Mouse (Mus musculus) embryo, embryonic 11.5 days (tissue): ENCODE results near the gene Zmym2.

ENCODE experiments used
- DNase-seq: peaks from one replicate; pipeline ENCODE4 v3.0.0-alpha.2; 2012; ENCODE audit warnings: low read depth, low spot score

Zmym2 gene

DNA sequence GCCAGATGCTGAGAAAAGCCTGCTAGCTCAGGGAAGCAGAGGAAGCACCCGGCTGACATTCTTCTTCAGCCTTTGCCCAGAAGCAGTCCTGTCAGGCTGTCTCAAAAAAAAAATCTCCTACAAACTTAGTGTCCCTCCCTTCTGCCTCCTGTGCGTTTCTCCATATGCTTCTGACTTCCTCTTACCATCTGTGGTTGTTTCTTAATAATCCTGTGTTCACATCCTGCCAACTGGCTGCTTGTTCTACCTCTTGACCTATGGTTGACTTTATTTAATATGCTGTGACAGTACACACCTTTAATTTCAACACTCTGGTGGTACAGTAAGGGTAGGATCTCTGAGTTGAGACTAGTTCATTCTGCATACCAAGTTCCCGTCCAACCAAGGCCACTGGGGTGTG is 32.1 kb downstream of the Zmym2 start:
- DNase-seq = no peak

DNA sequence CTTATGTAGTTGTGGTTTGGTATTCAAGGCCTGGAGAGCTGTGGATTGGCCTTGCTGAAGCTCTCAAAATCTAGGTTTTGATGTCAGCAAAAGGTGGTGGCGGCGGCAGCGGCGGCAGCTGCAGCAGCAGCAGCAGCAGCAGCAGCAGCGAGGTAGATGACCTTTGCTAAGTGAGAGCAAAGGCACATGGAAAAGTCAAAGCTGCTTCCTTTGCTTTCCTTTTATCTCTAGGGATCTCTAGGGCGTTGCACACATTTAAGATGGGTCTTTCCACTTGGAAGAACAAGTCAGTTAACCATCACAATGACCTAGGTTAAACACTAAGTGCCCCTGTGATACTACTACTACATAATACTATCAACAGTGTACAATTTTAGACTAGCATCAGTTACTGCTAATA is 49.0 kb downstream of the Zmym2 start:
- no peak for DNase-seq

DNA sequence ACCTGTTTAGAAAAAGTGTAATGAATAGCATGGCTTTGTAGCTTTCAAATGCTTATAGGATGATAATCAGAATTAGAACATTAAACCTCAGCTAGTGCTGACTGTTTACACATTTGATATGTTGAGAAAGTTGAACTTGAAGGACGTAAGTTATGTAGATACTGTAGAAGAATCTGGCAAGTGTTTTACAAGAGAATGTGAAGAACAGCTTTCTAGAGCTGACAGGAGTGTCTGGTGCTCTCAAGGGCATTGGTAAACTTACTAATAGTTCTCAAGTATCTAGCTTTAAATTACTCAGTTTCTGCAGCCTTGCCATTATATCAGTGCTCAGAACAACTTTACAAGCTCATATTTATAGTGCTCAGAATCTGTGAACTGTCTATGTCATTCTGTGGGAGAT is 53.5 kb downstream of the Zmym2 start:
- no peak for DNase-seq

DNA sequence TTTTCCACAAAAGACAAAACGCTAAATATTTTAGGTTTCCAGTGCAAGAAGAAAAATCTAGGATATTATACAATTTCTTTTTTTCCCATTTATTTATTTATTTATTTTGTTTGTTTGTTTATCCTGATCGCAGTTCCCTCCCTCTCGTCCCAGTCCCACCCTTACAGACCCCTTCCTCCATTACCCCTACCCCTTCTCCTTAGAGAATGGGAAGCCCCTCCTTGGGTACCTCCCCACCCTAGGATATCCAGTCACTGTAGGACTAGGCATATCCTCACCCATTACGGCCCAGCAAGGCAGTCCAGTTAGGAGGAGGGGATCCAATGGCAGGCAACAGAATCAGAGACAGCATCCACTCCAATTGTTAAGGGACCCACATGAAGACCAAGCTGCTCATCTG is 66.5 kb downstream of the Zmym2 start:
- no peak for DNase-seq

DNA sequence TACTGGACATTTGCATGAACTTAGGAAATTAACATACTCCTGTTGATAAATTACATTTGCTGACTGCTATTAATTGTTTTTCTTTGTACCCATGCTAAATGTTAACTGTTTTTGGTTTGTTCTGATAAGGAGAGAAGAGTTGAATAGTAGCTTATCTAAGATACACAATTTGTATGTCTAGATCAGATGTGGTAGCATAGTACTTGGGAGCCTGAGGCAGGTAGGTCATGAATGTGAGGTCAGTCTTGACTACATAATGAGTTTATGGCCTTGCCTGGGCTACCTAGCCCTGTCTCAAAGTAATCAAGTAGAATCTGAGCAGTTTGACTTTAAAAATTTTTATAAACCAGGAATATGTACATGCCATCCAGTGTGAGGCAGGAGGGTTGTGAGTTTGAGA is 67.9 kb downstream of the Zmym2 start:
- no peak for DNase-seq

DNA sequence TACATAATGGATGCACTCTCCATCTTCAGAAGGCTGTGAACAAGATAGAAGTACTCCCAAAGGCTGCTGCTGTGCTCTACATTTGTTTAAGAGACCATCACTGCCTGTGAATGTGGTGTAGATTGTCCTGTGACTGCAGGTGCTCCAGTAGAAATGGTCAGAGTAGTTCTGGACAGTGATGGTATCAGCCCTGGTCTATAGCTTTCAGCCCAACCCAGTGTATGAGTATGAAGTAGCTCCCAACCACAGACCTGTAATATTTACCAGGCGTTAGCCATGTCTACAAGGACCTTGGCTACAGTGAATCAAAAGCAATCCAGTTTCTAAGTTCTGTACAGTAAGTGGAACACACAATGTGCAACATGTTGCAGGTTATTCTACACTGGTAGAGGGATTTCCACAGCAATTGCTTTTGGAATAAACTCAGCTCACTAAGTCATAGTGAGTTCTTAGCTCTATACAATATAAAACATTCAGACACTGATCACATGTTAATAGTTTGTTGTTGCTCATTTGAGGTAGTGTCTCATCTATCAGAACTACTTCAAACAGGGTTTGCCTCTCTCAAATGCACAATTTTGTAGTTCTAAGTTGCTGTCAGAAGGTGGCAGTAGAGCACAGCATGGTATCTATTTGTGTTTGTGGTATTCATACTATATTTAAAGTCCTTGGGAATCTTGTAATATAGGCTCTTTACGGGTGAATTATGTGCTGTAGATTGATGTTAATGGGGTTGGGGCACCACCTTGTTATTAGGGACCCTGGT is 77.7 kb downstream of the Zmym2 start:
- DNase-seq = peak; percentile 31

DNA sequence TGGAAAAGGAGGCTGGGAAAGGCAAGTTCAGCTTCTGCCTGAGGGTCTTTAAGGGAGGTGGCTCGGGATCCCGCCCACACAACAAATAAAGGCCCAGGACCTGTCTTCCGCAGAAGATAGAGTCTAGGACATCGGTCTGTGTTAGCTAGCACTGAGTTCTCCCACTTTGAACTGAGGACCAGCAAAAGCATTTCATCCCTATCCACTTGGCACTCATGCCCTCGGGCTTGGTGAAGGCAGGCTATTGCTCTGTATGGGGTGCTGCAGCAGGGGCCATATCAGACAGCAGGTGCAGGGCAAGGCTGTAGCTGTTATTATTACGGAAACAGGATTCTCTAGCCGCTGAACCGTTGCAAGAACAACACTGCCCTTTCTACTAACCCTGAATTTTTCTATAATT is 83.2 kb downstream of the Zmym2 start:
- no peak for DNase-seq

DNA sequence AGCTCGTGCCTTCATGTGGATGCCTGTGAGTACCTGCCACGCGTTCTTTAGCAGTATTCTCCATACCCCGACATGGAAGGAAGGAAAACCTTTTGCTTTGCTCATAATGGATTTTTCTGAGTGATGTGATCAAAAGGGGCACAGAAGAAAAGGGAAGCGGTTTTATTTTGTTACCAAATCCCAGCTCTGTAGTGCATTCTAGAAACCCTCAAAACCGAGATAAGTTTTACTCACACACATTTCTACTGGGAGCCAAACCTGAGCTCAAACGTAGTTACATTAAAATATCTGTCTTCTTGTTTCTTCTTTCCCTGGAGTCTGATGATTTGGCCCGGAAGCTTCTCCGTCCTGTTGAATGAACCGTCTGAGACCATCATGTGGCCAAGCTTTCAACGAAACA is 83.7 kb downstream of the Zmym2 start:
- no peak for DNase-seq

DNA sequence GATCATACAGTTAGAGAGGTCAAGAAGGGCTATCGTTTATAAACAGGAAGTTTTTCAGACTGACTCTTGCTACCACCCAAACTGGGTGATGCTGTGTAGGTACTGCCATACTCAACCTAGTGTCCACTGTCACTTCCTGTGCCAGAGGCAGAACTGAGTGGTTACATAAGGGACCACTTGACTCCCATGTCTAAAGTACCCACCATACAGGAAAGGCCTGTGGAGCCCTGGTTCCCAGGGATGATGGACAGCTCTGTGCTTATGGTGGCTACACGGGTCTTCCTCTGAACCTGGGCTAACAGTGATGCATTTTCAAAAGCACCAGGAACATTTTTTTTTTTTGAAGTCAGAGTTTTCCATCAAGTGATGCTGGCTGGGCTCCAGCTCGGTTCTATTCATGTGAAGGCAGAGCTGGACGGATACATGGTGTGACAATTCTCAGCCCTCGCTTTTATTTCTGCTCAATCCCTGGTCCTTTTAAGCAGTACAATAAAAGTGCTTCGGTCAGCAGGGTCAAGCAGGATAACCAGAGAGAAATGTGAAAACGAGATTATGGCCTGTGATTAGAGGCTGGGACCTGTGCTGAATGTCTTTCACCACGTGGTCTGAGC is 91.7 kb downstream of the Zmym2 start:
- no peak for DNase-seq

DNA sequence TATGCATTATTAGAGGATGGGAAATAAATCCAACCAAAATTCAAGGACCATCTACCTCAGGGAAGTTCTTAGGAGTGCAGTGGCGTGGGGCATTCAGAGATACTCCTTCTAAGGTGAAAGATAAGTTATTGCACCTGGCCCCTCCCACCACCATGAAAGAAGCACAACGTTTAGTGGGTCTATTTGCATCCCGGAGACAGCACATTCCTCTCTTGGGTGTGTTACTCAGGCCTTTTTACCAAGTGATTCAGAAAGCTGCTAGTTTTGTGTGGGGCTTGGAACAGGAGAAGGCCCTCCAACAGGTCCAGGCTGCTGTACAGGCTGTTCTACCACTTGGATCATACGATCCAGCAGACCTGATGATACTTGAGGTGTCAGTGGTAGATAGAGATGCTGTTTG is 102.2 kb downstream of the Zmym2 start:
- DNase-seq = no peak
